Mouse (Mus musculus): Measurements from ENCODE around the gene Faap100. TPM values are rescaled to one million over a fixed set of nuclear protein-coding genes. Genes with fewer than 3 reads are reported as not detected.
"Not testable (repeated sequence)": the region's sequence is repeated elsewhere in the genome, so short reads cannot be mapped to it uniquely, and the experiment has no call there.

Gene Faap100
- polyA plus RNA-seq (2015; fragmentation: Nextera tagmentation; extraction: Ambion mirVana): 36.7 and 41.4 TPM in 2 replicates

DNA sequence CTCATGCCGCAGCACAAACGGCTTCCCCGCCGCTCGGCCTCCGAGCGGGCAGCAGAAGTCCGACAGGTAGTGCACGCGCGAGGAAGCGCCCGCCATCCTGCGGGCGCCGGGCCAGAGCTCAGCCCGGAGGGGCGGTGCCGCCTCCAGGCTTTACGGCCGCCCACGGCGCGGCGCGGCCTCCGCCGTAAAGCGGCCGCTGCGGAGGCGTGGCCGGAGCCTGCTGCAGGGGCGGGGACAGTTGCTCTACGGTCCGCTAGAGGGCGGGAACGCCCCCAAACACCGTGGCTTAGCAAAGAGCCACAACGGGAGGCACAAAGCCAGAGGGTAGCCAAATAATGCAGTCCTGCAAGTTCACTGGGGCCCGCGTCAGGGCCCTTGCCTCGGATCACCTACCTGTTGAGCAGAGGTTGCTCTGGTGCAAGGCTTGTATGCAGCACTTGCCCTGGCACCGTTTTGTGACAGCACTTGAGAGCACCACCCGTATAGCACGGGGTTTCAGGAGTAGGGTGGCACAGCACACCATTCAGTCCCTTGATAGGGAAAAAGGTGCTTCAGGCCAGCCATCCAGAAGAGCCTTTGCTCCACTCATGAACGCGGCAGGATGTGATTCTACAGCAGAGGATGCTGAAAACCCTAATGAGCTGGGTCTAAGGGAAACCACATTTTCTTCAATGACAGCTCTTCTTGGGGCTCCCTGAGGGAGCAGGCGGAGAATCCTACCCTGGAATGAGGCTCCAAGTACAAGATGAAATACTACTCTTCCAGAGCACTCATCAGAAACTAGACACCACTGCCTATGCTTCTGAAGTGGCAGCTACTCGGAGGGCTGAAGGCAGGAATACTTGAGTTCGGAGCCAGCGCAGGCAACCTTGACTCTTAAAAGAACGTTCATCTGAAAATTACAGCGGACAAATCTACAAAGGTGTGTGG lies at the start of gene Faap100:
TSS of gene Faap100 (minus strand) at position 154 of the 930 bp plus-strand sequence.
- WGBS: 5% methylated on average over 53 of the region's 54 CpGs
- Histone ChIP-seq H3K27me3 (ENCODE audit: control insufficient read depth, insufficient read depth, low read depth, low read length) (no peaks in the 10 kb centered on the region), H3K9me3 (ENCODE audit: control insufficient read depth, low read length) (no peaks in the 10 kb centered on the region), H3K4me2 (ENCODE audit: low read depth, low read length) (peak within 1 kb of the TSS; percentile 70), H3K4me3 (ENCODE audit: low read length) (peak within 1 kb of the TSS; percentile 90), H3K36me3 (ENCODE audit: control insufficient read depth, insufficient read depth, low read length) (peaks cover 45% of the 10 kb centered on the region), H3K4me1 (replicated peaks; ENCODE audit: control insufficient read depth, insufficient read depth, low read length) (peaks cover 13% of the 10 kb centered on the region), H3K27ac (ENCODE audit: low read length) (peak within 1 kb of the TSS; percentile 77), H3K9ac (ENCODE audit: low read length) (peak within 1 kb of the TSS; percentile 82)
- ATAC-seq (ENCODE audit: low read depth): peak; percentile 93

DNA sequence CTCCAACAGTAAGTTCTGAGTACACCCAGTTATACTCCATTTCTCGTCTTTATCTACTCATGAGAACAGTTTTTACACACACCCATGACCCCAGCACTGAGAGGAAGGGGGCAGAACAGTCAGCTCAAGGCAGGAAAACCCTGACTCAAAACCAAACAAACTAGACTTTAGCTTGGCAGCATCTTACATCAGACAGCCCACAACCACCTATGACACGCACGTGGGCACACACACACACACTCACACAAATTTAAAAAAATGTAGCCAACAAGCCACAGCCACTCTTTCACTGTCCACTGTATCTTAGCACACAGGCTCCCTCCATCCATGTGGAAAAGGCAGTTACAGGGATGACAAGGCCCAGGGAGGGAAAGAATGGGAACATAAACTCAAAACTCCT lies 48.2 kb upstream of the Faap100 start:
- Histone ChIP-seq H3K27ac (ENCODE audit: low read length) (no peak overlapping the region), H3K36me3 (ENCODE audit: control insufficient read depth, insufficient read depth, low read length) (peaks cover 45% of the 10 kb centered on the region), H3K4me1 (replicated peaks; ENCODE audit: control insufficient read depth, insufficient read depth, low read length) (no peaks in the 10 kb centered on the region), H3K27me3 (ENCODE audit: control insufficient read depth, insufficient read depth, low read depth, low read length) (no peaks in the 10 kb centered on the region), H3K4me2 (ENCODE audit: low read depth, low read length) (no peak overlapping the region), H3K9ac (ENCODE audit: low read length) (no peak overlapping the region), H3K9me3 (ENCODE audit: control insufficient read depth, low read length) (no peaks in the 10 kb centered on the region), H3K4me3 (ENCODE audit: low read length) (no peak overlapping the region)
- 90% methylated on average over 3 of the region's 3 CpGs for WGBS
- ATAC-seq (ENCODE audit: low read depth): no peak

DNA sequence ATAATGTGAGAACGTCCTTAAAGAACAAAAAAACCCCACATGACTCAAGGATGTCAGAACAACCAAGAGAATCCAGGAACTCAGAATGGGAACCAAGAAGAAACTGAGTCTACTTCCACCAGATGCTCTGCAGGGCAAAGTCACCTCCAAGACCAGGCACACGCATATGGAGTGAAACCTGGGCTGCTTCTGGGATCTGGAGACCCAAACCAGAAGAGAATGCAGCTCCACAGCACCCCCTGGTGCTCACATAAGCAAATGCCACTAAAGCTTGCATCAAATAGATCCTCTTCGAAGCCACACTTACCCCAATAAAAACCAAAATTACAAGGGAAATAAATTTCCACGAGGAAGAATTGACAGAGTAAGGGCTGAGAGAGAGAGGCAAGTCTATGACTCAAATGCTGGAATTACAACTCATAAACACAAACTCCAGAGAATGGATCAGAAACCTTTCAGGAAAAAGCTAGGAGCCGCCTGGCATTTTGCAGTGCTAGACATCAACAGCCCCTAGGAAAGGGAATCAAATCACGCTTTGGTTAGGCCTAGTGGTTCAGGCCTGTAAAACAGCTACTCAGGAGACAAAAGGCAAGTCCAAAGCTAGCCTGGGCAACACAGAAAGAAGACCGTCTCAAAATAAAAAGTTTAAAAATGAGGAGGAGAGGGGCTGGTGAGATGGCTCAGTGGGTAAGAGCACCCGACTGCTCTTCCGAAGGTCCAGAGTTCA lies 45.2 kb upstream of the Faap100 start:
- Histone ChIP-seq H3K27ac (ENCODE audit: low read length) (no peak overlapping the region), H3K9ac (ENCODE audit: low read length) (no peak overlapping the region), H3K4me3 (ENCODE audit: low read length) (no peak overlapping the region), H3K27me3 (ENCODE audit: control insufficient read depth, insufficient read depth, low read depth, low read length) (no peaks in the 10 kb centered on the region), H3K4me2 (ENCODE audit: low read depth, low read length) (no peak overlapping the region), H3K4me1 (replicated peaks; ENCODE audit: control insufficient read depth, insufficient read depth, low read length) (no peaks in the 10 kb centered on the region), H3K9me3 (ENCODE audit: control insufficient read depth, low read length) (no peaks in the 10 kb centered on the region), H3K36me3 (ENCODE audit: control insufficient read depth, insufficient read depth, low read length) (peaks cover 53% of the 10 kb centered on the region)
- no peak for ATAC-seq (ENCODE audit: low read depth)
- 68% methylated on average over 9 of the region's 9 CpGs for WGBS

DNA sequence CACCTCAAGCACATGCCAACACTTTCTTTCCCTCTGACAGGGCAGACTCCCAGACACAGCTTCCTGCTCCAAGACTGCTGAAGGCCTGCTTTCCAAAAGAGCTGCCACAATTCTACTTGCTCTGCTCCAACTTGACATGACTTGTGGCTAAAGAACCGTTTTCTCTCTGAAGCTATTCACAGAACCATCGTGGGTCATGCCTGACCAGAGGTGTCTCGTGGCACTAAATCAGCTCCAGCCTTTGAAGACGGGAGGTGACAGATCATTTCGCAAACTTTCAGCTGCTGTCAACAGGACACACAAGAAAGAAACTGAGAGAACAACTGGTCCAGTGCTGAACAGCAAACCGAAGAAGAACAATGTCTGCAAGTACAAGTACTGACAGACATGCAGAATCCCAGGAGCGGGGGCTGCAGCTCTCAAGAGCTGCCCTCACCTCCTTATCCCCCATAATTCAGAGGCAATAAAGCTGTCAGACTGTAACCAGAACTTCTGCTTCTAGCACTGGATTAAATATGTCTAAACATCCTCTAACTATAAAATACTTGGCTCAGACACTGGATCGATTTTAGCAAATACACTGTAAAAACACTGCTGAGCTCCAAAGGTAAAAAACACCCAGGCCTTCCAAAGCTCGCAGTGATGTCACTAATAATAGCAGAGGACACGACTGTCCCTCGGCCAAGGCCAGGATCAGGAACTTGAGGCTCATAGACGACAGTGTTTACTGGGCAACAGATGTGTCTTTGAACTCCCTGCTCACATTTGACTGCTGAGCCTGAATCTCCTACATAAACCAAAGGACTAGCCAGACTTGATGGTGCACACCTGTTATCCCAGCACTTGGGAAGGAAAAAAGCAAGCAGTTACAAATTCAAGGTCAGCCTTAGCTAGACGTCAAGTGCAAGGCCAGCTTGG lies 44.3 kb upstream of the Faap100 start:
- ATAC-seq (ENCODE audit: low read depth): no peak
- peaks cover 50% of the 10 kb centered on the region for H3K36me3 ChIP-seq (ENCODE audit: control insufficient read depth, insufficient read depth, low read length)

DNA sequence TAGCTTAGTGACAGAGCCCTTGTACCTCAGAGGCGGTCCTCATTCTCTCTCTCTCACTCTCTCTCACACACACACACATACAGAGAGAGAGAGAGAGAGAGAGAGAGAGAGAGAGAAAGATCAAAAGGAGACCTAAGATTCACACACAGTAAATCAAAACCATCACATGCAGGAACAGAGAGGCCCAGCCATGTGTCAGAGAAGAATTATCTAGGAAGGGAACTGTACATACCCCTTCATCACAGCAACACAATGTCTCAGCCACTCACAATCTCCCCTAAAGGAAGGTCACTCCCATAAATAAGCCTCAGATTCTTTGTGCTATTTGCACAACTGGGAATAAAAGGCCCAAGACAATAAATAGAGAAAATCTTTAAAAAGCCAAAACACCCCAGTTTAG lies 40.0 kb upstream of the Faap100 start:
- Histone ChIP-seq H3K9ac (ENCODE audit: low read length) (no peak overlapping the region), H3K4me3 (ENCODE audit: low read length) (no peak overlapping the region), H3K27me3 (ENCODE audit: control insufficient read depth, insufficient read depth, low read depth, low read length) (no peaks in the 10 kb centered on the region), H3K9me3 (ENCODE audit: control insufficient read depth, low read length) (no peaks in the 10 kb centered on the region), H3K36me3 (ENCODE audit: control insufficient read depth, insufficient read depth, low read length) (peaks cover 49% of the 10 kb centered on the region), H3K4me1 (replicated peaks; ENCODE audit: control insufficient read depth, insufficient read depth, low read length) (no peaks in the 10 kb centered on the region), H3K27ac (ENCODE audit: low read length) (no peak overlapping the region), H3K4me2 (ENCODE audit: low read depth, low read length) (no peak overlapping the region)
- ATAC-seq (ENCODE audit: low read depth): no peak
- 91% methylated on average over 1 of the region's 1 CpGs for WGBS

More for the DNA sequence above, 44.3 kb upstream of the Faap100 start:
- H3K27me3 ChIP-seq (ENCODE audit: control insufficient read depth, insufficient read depth, low read depth, low read length): no peaks in the 10 kb centered on the region
- no peak overlapping the region for H3K27ac ChIP-seq (ENCODE audit: low read length)
- H3K4me2 ChIP-seq (ENCODE audit: low read depth, low read length): no peak overlapping the region
- no peak overlapping the region for H3K9ac ChIP-seq (ENCODE audit: low read length)
- no peaks in the 10 kb centered on the region for H3K4me1 ChIP-seq (replicated peaks; ENCODE audit: control insufficient read depth, insufficient read depth, low read length)
- H3K9me3 ChIP-seq (ENCODE audit: control insufficient read depth, low read length): no peaks in the 10 kb centered on the region
- 72% methylated on average over 13 of the region's 13 CpGs for WGBS
- no peak overlapping the region for H3K4me3 ChIP-seq (ENCODE audit: low read length)

DNA sequence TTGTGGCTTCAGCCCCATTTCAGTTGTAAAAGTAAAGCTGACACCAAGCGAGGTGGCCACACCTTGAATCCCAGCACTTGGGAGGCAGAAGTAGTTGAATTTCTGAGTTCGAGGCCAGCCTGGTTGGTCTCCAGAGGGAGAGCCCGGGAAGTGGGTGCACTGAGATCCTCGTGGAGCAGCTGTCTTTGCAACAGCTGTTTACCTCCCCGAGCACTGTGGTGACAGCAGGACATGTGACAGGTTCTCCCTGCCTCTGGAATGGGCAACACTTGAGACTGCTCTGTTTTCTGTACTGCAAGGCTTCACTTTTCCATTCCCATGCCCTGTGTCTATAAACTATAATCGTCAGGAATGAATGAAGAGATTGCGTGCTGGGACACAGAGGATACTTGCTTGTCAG lies 39.3 kb upstream of the Faap100 start:
- no peak overlapping the region for H3K4me2 ChIP-seq (ENCODE audit: low read depth, low read length)
- H3K27me3 ChIP-seq (ENCODE audit: control insufficient read depth, insufficient read depth, low read depth, low read length): no peaks in the 10 kb centered on the region
- H3K36me3 ChIP-seq (ENCODE audit: control insufficient read depth, insufficient read depth, low read length): peaks cover 54% of the 10 kb centered on the region
- no peak overlapping the region for H3K27ac ChIP-seq (ENCODE audit: low read length)
- no peak overlapping the region for H3K9ac ChIP-seq (ENCODE audit: low read length)
- no peaks in the 10 kb centered on the region for H3K4me1 ChIP-seq (replicated peaks; ENCODE audit: control insufficient read depth, insufficient read depth, low read length)
- 85% methylated on average over 7 of the region's 7 CpGs for WGBS
- H3K4me3 ChIP-seq (ENCODE audit: low read length): no peak overlapping the region
- H3K9me3 ChIP-seq (ENCODE audit: control insufficient read depth, low read length): no peaks in the 10 kb centered on the region
- no peak for ATAC-seq (ENCODE audit: low read depth)

DNA sequence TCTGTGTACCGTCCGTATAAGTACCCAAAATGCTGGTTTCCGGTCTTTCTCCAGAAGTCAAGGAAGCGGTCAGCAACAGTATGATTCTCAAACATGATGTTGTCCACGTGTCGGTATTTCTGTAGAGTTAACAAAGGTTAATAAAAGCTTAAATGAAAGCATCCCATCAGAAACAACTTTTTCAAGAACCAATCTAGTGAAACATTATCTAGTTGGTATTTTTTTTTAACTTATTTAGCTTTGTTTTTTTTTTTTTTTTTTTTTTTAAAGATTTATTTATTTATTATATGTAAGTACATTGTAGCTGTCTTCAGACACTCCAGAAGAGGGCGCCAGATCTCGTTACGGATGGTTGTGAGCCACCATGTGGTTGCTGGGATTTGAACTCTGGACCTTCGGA lies 35.1 kb upstream of the Faap100 start:
- not testable (repeated sequence) for H3K27ac ChIP-seq (ENCODE audit: low read length); H3K9me3 ChIP-seq (ENCODE audit: control insufficient read depth, low read length); H3K4me1 ChIP-seq (replicated peaks; ENCODE audit: control insufficient read depth, insufficient read depth, low read length); H3K4me2 ChIP-seq (ENCODE audit: low read depth, low read length); ATAC-seq (ENCODE audit: low read depth); H3K9ac ChIP-seq (ENCODE audit: low read length); H3K4me3 ChIP-seq (ENCODE audit: low read length); H3K27me3 ChIP-seq (ENCODE audit: control insufficient read depth, insufficient read depth, low read depth, low read length)
- 95% methylated on average over 7 of the region's 10 CpGs for WGBS
- H3K36me3 ChIP-seq (ENCODE audit: control insufficient read depth, insufficient read depth, low read length): peaks cover 55% of the 10 kb centered on the region

DNA sequence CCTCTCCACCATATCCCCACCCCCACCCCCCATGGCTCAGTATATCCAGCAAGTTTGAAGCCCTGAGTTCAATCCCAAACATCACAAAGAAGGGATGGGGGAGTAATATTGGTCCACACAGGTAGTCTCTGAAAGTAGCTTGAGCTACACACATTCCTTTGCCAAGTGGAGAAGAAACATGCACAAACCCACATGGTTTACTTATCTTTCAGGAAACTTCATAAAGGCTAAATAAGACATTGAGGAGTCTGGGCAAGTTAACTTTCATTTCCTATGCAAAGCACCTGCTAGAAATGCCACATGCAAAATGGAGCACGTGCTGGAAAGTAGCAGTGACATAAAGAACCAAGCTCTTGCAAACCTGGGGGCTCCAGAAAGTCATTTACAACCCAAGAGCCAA lies 27.9 kb upstream of the Faap100 start:
- Histone ChIP-seq H3K9ac (ENCODE audit: low read length) (no peak overlapping the region), H3K36me3 (ENCODE audit: control insufficient read depth, insufficient read depth, low read length) (peaks cover 60% of the 10 kb centered on the region), H3K4me3 (ENCODE audit: low read length) (no peak overlapping the region), H3K4me2 (ENCODE audit: low read depth, low read length) (no peak overlapping the region), H3K4me1 (replicated peaks; ENCODE audit: control insufficient read depth, insufficient read depth, low read length) (no peaks in the 10 kb centered on the region), H3K27me3 (ENCODE audit: control insufficient read depth, insufficient read depth, low read depth, low read length) (no peaks in the 10 kb centered on the region), H3K27ac (ENCODE audit: low read length) (no peak overlapping the region), H3K9me3 (ENCODE audit: control insufficient read depth, low read length) (no peaks in the 10 kb centered on the region)
- no peak for ATAC-seq (ENCODE audit: low read depth)
- 78% methylated on average over 1 of the region's 1 CpGs for WGBS
